Mouse (Mus musculus) 416B (cell line): ENCODE data around the gene Hk1.
A peak's percentile ranks its signal among the peaks of the same experiment; 100 is the strongest.

Experiments
- DNase-seq: peaks from one replicate; pipeline ENCODE4 v3.0.0; 2011; ENCODE audit warnings: low read depth

Gene Hk1

DNA sequence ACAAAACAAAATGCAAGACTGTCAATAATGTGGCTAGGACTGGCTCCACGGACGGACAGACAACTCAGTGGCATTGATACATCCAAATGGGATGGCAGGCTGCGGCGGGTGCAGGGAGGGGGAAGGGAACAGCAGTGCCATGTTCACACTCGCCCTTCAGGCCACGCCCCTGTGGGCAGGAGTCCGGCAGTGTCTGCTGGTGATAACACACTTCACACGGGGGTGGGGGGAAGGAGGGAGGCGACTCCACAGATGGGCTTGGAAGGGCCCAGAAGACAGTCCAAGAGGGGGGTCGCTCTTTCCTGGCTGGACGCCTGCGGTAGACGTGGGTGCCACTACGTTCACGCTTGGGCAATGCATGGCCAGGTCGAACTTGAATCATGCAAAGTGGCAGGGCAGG, 110.4 kb downstream of the Hk1 start:
- no peak for DNase-seq

- no peak for DNase-seq
Measured at GRCm38 (mm10) chr10:62264299-62264698, 115.4 kb downstream of the Hk1 start.

DNA sequence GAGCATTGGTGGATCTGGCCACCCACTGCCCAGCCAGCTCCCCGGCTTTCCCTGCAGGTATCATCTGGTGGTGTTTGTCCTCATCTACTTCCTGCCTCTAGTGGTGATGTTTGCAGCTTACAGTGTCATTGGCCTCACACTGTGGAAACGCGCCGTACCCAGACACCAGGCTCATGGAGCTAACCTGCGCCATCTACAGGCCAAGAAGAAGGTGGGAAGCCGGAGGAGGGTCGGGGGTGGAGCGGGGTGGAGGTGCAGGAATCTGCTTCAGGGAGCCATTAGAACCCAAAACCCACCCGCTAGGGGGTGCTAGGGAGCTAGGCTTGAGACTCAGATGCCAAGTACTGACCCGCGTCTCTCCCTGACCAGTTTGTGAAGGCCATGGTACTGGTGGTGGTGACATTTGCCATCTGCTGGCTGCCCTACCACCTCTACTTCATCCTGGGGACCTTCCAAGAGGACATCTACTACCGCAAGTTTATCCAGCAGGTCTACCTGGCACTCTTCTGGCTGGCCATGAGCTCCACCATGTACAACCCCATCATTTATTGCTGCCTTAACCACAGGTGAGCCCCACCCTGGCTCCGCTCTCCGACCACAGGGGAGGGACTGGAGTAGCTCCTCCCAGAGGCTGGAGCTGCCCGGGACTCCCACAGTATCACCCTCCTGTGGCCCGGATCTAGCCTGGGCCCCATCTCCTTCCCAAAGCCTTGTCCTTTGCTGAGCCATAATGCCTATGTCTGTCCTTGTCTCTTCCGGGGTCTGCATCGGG, 118.4 kb downstream of the Hk1 start:
- peak; percentile 95 for DNase-seq

DNA sequence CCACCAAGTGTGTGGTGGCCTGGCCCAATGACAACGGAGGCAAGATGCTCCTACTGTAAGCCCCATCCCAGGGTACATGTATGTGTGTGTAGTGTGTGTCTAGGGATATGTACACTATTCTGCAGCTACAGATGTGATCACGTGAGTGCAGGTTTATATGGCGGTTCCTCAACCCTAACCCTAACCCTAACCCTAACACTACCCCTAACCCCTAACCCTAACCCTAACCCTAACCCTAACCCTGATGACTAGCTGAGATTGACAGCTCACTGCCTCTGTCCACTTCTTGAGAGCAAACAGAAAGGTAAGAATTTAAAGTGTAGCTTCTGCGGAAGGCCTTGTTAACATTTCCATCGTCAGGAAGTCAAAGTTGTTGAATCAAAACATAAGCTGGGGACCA, 121.4 kb downstream of the Hk1 start:
- DNase-seq, result no peak

DNA sequence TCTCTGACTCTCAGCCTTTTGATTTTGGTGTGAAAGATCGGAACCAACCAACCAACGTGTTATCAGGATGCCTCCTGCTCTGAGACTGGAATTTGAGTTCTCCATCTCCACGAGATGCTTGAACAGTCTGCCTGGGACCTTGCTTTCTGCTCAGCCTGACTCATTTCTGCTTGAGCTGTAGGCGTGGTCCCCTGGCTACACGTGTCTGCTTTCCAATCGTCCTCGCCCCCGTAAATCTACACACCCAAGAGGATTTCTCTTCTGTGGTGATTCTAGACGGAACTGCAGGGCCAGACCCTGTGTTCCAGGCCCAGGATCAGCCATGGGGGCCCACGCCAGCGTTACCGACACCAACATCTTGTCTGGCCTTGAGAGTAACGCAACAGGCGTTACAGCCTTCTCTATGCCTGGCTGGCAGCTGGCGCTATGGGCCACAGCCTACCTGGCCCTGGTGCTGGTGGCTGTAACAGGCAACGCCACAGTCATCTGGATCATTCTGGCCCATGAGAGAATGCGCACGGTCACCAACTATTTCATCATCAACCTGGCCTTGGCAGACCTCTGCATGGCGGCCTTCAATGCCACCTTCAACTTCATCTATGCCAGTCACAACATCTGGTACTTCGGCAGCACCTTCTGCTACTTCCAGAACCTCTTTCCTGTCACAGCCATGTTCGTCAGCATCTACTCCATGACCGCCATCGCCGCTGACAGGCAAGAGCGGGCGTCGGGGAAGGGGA, 127.0 kb downstream of the Hk1 start:
- DNase-seq, result no peak

- no peak for DNase-seq
Measured at GRCm38 (mm10) chr10:62252000-62252488, 127.7 kb downstream of the Hk1 start, which contains the start of gene Tacr2. TSS of gene Tacr2 (plus strand) at chr10:62252438.

DNA sequence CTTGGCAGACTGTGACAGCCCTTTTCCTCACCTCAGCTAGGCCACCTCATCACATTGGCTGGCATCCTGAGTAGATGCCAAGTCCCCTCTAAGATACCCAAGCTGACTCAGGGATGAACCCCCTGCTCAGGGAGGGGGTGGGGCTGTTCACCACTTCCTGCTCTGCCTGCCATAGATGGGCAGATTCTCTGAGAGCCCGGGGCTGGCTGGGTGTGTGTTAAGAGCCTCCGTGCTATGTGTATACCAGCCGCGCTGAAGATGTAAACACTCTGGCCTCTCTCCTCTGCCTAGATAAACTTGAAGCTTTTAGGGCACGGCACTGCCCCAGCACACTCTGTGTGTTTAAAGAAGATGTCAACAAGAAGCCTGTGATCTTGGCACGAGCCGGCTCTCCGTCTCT, 131.9 kb downstream of the Hk1 start:
- peak; percentile 35 for DNase-seq

DNA sequence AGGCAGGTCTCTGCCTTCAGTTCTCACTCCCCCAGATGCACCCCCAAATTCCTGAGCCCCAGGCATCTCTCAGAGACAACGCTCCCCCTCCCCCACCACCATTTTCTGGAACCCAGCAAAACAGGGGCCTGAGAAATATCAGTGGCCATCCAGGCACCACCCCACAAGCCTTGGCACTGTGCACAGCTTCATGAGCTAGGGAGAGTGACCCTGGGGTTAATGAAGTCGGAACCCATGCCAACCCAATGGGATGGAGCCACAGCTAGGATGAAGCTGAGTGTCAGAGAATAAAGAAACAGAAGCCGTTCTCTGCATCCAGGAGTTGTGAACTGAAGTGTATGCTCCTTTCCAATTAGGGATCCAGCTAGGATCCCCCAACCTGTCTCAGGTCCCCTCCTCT, 132.6 kb downstream of the Hk1 start:
- DNase-seq, result no peak

DNA sequence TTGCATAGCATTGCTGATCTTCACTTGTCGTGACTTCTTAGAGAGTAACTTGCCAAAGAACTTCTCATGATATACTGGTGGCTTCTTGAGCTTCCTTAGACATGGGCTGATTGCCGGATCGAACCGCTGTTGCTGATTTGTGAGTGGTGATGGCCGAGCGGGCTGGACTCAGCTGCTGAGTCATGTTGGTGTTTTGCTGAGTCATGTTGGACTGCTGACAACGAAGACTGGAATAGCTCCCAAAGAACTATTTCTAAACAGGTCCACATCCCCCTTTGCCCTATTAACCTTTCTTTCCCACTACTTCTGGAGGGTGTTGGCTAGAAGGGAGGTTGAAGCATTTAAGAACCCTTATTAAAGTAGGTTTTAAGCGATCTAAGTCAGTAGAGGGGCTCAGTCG, 135.6 kb downstream of the Hk1 start:
- peak; percentile 22 for DNase-seq

DNA sequence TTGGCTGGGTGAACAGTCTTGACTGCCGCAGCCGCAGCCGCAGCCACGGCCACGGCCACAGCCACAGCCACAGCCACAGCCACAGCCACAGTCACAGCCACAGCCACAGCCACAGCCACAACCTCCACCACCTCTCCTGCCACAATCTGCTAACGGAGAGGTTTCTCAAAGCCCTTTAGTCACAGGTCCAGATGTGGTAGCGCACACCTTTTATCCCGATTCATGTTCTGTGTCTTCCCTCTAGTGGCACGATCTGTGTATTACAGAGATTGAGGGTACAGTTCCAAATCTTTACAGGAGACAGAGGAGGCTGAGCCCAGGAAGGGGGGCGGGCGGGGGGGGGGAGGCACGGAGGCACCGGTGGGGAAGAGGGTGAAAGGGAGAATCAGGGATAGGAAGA, 136.8 kb downstream of the Hk1 start:
- peak; percentile 30 for DNase-seq

DNA sequence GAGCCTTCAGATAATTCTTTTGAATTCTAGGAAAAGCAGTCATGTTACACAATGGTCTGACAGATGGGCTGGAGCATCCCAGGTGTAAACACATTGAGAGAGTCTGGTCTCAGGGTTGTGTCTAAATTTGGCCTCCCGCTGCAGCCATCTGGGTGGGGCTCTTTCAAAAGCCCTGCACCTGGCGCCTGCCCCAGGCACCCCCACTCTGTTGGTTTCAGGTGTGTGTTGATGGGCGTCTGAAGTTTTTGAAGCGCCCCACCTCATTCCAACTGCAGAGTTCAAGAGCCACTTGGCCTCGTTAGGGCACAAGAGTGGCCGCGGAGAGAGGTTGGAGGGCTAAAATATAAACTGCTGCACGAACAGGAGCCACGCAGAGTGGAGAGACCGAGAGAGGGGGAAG, 137.3 kb downstream of the Hk1 start:
- no peak for DNase-seq

DNA sequence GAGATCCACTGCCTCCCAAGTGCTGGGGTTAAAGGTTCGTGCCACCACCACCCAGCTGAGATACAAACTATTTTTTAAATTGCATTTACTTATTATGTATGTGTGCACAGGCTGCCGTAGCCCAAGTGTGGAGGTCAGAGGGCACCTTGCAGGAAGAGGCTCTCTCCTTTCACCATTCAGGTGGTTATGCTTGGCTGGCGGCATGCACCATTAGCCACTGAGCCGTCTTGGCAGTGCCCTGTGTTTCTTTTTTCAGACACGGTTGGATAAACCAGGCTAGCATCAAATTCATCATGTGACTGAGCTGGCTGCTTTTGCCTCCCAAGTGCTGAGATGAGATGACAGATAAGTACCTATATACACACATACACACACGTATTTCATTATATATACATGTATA, 140.4 kb downstream of the Hk1 start:
- DNase-seq, result no peak

DNA sequence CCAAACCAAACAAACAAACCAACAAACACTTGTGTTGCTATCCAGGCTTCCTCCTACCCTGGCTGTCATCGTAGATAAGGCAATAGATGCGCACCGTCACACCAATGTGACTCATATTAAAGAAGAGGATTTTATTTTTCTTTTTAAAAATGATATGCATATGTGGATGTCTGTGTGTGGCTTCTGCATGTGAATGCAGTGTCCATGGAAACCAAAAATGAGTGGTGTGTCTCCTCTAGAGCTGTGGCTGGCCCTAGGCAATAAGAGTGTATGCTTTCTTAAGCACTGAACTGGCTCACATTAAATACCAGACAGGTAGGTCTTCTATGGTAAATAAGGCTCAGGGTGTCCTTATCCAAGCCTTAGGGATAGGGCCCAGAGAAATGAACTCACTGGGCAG, 141.0 kb downstream of the Hk1 start:
- DNase-seq, result no peak

DNA sequence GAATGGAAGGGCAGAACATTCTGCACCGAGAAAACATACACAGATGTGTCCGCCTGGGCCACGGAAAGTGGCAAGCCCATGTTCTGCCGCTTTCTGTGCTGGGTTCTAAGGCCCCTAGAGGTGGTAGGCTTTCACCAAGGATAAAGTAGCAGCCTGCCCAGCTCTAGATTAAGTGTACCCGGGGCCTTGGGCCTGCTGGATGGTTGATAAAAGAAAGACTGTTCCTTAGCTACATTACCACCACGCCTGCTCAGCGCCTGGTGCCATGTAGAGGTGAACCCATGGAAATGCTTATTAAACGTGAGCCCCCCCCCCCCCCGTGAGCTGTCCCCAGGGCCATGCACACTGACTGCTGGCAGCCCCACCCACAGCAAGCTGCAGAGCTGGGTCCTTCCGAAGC, 142.5 kb downstream of the Hk1 start:
- DNase-seq, result no peak

GRCm38 (mm10) chr10:62236165-62236564, 143.5 kb downstream of the Hk1 start:
- no peak for DNase-seq

DNA sequence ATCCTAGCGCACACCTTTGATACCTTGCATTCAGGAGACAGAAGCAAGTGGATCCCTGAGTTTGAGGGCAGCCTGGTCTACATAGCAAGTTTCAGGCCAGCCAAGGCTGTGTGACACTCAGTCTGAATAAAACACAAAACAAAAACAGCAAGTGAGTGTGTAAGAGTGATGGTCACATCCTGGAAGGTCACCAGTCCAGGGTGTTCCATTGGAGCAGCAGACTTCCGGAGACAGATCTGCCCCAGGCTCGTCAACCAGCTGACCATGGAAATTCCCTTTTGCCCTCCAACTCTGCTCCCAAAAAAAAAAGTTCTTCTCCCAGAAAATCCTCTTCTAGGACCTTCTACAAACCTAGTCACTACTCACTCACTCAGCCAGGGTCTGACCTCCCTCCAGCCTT, 147.9 kb downstream of the Hk1 start:
- no peak for DNase-seq

DNA sequence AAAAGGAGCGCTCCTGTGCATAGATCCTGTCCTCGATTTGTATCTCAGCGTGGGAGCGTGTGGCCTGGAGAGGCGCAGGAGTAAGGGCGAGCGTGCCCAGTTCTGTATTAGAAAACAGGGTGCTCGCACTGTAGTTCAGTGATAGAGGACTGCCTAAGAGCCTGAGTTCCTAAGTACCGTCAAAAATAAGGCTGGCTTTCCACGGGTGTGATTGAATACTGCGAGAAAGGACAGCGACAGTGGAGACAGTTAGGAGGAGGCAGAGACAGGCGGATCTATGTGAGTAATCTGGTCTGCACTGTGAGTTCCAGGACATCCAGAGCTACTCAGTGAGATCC, 148.3 kb downstream of the Hk1 start:
- no peak for DNase-seq

DNA sequence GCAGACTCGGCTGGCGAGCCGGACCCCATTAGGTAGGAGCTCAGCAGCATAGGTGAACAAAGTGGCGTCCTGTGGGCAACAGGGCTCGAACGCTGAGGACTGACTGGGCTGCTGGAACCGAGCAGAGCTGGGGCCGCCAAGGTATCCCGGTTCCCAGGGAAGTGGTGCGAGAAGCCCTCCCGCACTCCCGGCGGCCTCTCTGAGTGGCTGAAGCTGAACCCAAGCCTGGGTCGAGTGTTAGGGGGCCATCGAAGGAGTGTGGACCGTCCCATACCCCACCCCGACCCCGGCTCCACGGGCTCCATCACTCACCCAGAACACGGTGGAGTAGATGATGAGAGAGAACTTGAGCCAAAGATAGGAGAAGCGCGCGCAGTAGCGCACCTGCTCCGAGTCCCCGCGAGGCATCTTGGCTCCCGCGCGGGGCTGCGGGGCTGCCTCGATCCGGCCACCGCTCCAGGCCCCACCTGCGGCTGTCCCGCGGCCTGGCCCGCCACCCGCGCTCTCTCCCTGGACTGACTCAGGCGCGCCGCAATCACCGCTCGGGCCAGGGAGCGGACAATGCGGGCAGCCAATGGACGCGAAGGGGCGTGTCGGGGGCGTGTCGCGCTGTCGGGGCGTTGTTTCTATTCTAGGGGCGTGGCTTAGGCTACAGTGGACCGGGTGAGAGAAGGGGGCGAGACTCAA, 148.9 kb downstream of the Hk1 start, which contains the start of gene Tspan15:
TSS of gene Tspan15 (minus strand) at position 544 of the 687 bp plus-strand sequence.
- DNase-seq, result no peak

GRCm38 (mm10) chr10:62228126-62228525, 151.6 kb downstream of the Hk1 start:
- DNase-seq, result no peak

GRCm38 (mm10) chr10:62225839-62226238, 153.9 kb downstream of the Hk1 start:
- DNase-seq, result no peak

DNA sequence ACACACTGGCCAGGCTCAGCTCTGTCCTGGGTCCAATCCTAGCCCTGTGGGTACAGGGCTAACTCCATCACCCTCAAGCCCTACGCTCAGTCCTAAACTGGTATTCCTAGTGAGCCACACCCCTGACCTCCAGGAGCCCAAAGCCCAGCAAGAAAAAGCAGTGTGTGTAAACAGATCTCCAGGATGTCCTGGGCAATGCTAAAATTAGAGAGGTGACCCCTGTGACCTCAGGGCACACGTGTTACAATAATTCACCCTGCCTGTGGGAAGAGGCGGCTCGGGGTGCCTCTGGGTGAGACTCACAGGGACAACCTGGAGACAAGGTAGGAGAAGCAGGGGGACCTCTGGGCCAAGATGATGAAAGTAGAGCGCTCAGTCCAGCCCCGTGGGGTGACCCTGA, 155.5 kb downstream of the Hk1 start:
- no peak for DNase-seq

- no peak for DNase-seq
Measured at GRCm38 (mm10) chr10:62222777-62223176, 156.9 kb downstream of the Hk1 start.

DNA sequence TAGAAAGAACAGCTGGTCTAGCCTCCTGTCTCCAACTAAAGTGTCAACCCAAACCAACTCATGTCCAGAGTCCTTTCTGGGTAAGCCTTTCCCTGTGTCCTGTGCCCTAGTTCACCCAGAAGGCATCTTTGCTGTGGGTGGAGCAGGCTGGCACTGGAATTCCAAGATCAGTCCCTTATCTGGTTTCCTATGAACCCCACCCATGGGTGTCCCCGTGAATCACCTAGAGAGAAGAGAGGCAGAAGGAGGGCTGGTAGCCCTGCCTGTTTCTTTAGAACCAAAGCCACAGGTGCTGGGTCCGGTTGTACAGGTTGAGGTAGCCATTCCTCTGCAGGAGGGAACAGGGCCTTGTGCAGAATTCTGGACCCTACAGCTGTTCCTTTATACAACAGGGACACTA, 158.1 kb downstream of the Hk1 start:
- DNase-seq, result no peak
